Mouse (Mus musculus) ovary, postnatal 10 days (tissue): Measurements from ENCODE around the gene Cdh11.

Experiments
- DNase-seq: peaks from one replicate; pipeline ENCODE4 v3.0.0; 2022; ENCODE audit warnings: low spot score

Gene Cdh11

GRCm38 (mm10) chr8:102785592-102786416 is at the start of gene Cdh11:
Cdh11 (minus strand) TSS chr8:102785642.
- DNase-seq: no peak

- no peak for DNase-seq
Observed at GRCm38 (mm10) chr8:102813959-102814358, 28.5 kb upstream of the Cdh11 start.

- no peak for DNase-seq
Observed at GRCm38 (mm10) chr8:102790303-102790702, 4.9 kb upstream of the Cdh11 start.

GRCm38 (mm10) chr8:102786467-102787360 is 1.3 kb upstream of the Cdh11 start:
- DNase-seq: no peak

- peak; percentile 51 for DNase-seq
Observed at GRCm38 (mm10) chr8:102784835-102785455, 497 bp downstream of the Cdh11 start.

- DNase-seq: no peak
Observed at GRCm38 (mm10) chr8:102783821-102784591, 1.4 kb downstream of the Cdh11 start.

- DNase-seq: no peak
Observed at GRCm38 (mm10) chr8:102782707-102783489, 2.5 kb downstream of the Cdh11 start.

- peak; percentile 59 for DNase-seq
Observed at GRCm38 (mm10) chr8:102780899-102781298, 4.5 kb downstream of the Cdh11 start.

- DNase-seq: no peak
Observed at GRCm38 (mm10) chr8:102774594-102774993, 10.8 kb downstream of the Cdh11 start.

GRCm38 (mm10) chr8:102771456-102771855 is 14.0 kb downstream of the Cdh11 start:
- DNase-seq: no peak

GRCm38 (mm10) chr8:102753839-102754238 is 31.6 kb downstream of the Cdh11 start:
- DNase-seq: no peak

- no peak for DNase-seq
Observed at GRCm38 (mm10) chr8:102742940-102743339, 42.5 kb downstream of the Cdh11 start.

GRCm38 (mm10) chr8:102742008-102742591 is 43.3 kb downstream of the Cdh11 start:
- no peak for DNase-seq

GRCm38 (mm10) chr8:102740963-102741362 is 44.5 kb downstream of the Cdh11 start:
- DNase-seq: no peak

- no peak for DNase-seq
Observed at GRCm38 (mm10) chr8:102738961-102739487, 46.4 kb downstream of the Cdh11 start.

- no peak for DNase-seq
Observed at GRCm38 (mm10) chr8:102738395-102738794, 47.0 kb downstream of the Cdh11 start.

GRCm38 (mm10) chr8:102734419-102734818 is 51.0 kb downstream of the Cdh11 start:
- no peak for DNase-seq

GRCm38 (mm10) chr8:102726206-102726935 is 59.1 kb downstream of the Cdh11 start:
- no peak for DNase-seq

GRCm38 (mm10) chr8:102725496-102725895 is 59.9 kb downstream of the Cdh11 start:
- DNase-seq: no peak
